Mouse (Mus musculus) neutrophil, adult 5-6 weeks (primary cell): ENCODE data around the gene Apba3. TPM values are rescaled to one million over a fixed set of nuclear protein-coding genes. Genes with fewer than 3 reads are reported as not detected.

Experiments used
- ATAC-seq: fragments of 151-379, 151-347 bp; 2 replicates; pipeline ENCODE4 v1.8.0; 2017; ENCODE audit warnings: mild to moderate bottlenecking, moderate TSS enrichment; ENCODE audit not compliant: insufficient number of reproducible peaks, poor library complexity, low FRiP score, severe bottlenecking; ENCODE audit errors: extremely low read depth
- total RNA-seq: library from RNA; stranded (forward); fragments of 200-1000 nt; gene quantifications from 2 replicates; pipeline ENCODE4 v1.2.3, GENCODE M21; 2017

The Apba3 gene
- total RNA-seq, 1 experiment from 2014 or later, result 24.0 TPM

DNA sequence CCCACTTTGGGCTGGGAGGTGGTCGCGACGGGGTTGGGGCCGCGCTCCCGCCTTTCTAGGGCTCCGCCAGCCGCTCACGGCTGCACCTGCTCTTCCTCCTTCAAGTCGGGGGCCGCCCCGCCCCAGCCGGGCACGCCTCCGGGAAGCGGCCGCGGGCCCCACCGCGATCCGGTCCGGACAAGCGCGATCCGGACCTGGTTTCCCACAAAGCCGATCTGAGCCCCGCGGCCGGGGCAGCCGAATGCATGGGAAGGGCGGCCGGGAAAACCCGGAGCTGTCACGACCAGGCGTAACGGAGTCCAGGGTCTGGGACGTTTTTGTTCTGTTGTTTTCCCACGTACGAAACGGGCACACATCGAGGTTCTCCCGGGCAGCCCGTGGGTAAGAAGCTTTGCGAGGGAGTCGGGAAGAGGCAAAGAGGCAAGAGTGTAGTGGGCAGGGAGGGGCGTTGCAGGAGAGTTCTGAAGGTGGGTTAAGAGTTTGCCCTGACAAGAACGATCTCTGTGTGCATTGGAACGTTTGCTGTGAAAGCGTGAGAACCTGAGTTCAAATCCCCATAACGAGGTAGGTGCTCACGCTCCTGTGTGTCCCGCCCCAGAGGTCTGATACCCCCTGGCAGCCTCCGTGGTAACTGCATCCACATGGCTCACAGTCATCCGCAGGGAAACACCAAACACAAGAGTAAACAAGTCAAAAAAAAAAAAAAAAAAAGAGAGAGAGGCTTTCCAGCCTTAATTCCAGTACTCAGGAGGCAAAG is 19.1 kb downstream of the Apba3 start:
- ATAC-seq, result peak; percentile 72

DNA sequence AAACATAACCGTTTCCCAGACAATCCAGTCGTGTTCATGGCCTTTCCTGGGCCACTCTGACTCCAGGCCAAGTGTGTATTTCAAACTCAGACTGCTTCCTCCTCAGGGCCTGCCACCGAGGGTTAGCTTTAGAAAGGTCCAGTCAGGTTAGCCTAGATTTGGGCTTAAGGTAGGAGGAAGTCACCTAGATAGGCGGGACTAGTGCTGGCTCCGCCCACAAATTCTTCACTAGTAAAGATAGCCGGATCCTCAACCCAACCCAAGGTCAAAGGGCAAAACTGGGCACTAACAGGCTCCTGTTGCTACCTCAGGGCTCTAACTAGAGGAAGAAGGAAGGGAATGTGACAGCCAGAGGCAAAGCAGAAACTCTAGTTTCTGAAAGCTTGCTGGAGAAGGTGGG is 19.8 kb downstream of the Apba3 start:
- ATAC-seq, result no peak

DNA sequence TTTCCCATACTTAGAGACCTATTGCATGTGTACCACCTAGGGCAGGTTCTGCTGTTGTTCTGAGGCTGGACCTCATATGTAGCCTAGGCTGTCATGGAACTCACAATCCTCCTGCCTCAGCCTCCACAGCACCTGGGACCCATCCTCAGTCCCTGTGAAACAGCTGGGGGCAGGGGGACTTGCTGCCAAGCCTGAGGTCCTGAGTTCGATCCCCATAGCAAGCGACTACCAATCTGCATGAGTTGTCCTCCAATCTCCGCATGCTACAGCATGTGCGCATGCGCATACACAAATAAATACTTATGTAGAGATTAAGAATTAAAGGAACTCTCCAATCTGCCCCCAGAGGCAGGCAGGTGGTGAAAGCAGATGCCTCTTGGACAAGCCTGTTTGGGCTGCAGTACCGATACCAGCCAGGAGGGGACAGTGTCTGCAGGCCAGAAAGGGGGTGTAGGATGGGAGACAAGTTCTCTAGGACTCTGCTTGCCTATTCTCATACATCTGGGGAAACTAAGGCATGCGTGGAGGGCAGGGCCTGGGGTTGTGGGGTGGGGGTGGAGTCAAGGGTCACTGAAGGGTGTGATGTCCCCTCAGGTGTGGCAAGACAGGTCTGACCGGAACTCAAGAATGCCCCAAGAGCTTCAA is 20.9 kb downstream of the Apba3 start:
- no peak for ATAC-seq

DNA sequence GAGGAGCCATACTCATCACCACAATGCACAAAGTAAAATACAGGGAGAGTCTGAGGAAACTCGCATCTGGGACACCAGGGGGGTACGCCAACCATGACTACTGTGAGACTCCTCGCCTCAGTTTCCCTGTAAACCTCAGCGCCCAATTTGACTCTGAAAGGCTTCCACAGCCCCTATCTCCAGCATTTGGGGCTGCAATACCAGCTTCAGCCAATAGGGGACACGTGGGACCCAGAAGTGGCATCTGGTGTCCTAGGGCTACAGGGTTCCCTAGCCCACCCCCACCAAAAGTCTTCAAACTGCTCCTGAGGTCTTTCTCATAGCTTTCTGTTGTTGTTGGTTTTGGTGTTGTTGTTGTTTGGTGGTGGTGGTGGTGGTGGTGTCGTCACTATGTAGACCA is 21.8 kb downstream of the Apba3 start:
- ATAC-seq, result no peak

DNA sequence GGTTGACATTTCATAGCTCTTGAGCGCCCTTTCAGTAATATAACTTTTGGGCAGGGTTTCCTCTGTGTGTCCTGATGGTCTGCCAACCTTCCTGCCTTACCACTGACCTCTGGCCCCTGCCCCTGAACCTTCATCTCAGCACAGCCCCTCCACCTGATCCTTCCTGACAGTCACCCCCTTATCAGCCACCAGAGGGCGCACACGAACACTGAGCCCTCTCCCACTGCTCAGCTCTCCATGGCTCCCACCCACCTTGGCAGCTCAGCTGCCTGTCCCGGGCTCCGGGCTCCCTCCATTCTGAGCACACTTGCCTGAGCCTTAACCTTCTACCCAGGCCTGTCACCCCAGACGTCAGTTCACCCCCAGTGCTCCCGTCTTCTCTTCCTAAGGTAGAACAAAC is 22.5 kb downstream of the Apba3 start:
- ATAC-seq, result peak; percentile 13; the same call in 1 of the 2 replicates

DNA sequence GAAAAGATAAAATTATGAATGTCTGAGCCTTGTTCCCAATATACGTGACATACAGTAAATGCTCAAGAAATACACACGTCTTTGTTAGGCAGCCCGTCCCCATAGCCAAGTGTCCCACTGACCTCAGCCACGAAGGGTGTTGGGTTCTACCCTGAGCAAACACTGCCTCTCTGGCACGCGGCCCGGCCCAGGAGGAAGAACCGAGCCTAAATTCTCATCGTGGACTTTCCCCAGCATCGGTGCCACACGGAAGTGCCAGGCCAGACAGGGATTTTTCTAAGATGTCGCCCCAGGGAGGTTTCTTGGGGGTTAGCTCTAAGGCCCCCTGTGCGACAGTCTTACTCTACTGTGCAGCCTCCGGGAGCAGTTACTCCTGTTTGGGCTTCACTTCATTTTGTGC is 23.1 kb downstream of the Apba3 start:
- no peak for ATAC-seq

DNA sequence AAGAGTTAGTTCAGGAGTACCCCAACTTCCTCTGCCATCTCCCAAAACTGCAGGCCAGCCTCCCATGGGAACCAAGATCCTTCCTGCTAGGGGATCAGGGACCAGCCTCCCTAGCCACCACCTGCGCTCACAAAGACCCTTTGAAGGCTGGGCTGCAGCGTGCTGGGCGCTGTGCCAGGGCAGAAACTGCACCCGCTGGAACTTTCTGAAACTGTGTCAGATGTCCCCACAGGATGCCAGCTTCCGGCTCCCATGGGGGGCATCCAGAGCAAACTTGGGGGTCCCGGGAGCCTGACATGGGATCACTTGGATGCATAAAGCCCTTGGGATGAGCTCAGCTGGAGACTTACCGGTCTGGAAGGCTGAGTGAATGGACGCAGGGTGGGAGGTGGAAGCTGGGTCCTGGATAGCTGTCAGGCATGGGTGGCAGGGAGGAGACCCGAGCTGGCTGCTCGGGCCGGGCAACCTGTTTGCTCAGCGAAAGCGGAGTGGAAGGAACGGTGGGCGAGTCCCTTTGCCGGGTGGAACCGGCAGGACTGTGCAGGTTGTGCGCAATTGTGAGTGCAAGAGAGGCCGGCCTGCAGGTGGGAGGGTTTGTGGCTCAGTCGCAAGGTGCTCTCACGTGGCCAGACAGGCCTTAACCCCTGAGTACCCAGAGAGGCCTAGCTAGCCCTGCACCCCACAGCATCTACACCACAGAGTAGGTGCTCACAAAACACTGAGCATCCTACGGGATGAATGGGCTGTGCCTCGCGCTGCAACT is 24.1 kb downstream of the Apba3 start:
- no peak for ATAC-seq

DNA sequence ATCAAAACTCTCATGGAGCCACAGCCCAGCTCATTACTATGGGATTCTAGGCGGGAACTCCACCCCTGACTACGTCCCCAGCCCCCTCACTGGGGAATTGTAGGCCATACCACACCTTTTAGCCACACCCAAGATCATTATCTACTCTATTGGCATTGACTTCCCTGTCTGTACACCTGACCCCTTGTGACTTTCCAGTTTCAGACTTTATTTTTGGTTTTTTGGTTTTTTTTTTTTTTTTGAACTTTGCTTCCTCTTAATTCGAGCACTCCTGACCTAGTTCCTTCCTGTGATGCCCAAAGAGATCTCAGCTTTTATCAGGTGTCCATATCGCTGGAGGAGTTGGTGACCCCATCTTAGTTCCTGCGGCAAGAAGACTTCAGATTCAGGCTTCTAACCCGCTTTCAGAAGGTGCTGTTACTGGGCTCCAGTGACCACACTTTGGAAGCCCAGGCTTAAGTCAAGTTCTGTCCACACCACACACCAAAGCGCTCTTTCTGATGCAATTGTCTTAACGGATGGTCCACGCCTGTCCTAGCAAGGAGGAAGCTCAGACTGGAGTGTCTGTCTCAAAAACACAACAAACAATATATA is 24.8 kb downstream of the Apba3 start, which contains the start of gene Tjp3:
TSS of gene Tjp3 (minus strand) at position 71 of the 594 bp plus-strand sequence.
- ATAC-seq, result no peak

DNA sequence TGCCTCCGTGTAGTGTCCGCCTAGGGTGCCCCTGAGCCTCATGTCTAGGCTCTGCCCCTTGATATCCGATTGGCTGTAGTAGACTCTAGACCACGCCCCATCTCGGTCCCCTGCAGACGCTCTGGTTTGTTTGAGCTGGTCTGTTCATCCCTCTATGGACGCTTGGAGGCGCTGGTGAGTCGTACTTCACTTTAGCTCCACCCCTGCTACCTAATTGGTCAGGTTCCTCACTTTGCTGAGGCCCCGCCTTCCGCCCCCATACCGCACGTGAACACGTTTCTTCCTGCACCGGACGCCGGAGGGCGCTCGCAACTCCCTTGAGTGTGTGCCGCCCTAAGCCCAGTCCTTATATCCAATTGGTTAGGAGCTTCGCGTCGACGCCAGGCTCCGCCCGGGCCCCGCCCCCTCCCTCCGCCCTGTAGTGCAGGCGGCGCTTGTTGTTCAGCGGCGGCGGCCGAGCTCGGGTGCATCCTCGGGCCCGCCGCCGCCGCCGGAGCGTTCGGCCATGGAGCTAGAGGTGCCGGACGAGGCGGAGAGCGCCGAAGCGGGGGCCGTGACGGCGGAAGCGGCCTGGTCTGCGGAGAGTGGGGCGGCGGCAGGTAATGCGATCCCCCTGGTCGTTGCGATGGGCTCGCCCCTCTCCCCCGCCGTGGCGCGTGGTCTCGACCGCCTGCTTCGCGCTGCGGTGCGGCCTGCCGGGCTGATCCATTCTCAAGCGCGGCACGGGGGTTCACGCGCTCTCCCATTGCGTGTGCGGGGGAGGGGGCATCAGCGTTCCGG is 26.0 kb downstream of the Apba3 start, which contains the start of gene Pip5k1c:
TSS of gene Pip5k1c (plus strand) at position 410 of the 780 bp plus-strand sequence.
- peak; percentile 82 for ATAC-seq

DNA sequence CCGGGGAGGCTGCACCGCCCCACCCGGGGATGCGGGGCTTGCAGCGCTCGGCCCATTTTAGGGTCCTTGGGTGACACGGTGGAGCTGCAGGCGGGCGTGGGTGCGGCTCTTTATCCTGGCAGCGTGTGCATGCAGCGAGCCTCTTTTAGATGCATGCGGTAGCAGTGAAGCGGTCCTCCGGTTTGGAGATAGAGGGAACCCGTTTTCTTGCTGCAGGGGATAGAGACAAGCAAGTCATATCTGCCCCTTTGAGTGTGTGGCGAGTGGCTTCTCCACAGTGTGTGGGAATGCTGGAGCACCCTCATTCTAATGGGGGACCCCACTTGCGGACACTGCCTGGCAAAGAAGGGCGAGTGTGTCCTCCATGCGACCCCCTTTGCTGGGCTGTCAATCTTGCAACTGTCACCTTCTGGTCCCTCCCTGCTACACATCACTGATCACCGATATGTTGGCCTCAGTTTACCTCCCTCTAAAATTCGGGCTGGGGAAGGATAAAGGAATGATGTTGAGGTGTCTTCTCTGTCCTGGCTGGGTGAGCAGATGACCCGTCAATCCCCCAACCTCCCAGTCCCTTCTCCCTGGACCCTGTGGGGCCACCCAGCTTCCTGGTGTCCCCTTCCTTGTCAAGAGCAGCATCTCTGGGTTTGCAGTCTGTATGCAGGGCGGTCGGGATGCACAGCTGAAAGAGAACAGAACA is 26.7 kb downstream of the Apba3 start:
- no peak for ATAC-seq

DNA sequence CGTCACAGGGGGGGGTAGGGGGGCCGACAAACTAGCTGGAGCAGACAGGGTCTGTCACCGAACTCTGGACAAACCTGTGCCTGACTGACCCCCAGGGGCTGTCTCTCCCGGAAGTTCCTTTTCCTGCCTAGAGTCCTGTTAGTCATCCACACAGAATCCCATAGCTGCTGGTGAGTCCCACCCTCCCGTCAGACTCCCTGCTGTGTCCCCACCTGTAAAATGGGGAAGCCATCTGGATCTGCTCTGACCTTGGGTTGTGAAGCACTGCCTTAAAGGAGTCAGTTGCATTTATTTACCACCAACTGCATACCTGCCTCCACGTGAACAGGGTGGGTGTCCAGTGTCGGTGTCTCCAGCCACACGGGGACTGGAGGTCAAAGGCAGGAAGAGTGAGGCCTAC is 27.7 kb downstream of the Apba3 start:
- no peak for ATAC-seq

DNA sequence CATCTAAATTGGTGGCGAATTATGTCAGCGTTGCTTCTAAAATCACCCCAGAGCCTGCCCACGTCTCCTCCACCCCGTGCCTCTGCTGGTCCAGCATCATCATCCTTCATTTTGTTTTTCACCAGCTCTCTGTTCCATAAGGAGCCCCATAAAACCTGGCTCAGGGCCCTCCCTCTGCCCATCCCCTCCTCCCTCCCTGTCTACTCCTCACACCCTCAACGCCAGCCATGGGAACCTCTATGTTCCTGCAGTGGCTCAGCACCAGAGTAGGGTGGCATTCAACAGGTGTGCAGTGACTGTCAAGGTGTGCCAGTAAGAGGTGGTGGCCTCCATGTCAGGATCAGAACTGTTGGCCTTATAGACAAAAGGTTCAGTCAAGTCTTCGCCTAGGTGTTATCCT is 28.4 kb downstream of the Apba3 start:
- no peak for ATAC-seq

DNA sequence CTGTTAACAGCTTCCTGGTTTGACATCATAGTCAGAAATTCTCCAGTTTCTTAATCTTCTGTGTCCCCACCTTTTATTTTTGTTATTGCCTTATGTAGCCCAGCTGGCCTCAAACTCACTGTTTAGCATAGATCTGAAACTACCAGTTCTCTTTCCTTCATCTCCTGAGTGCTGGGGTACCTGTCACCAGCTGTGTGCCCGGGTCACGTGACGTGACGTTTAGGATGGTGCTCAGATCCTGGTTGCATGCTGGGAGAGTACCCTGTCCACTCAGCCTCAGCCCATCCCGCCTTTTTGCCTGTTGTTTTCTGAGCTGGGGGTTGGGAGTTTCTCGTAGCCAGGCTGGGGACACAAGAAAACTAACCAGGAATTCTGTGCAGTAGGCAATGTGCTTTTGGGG is 30.5 kb downstream of the Apba3 start:
- ATAC-seq, result no peak

DNA sequence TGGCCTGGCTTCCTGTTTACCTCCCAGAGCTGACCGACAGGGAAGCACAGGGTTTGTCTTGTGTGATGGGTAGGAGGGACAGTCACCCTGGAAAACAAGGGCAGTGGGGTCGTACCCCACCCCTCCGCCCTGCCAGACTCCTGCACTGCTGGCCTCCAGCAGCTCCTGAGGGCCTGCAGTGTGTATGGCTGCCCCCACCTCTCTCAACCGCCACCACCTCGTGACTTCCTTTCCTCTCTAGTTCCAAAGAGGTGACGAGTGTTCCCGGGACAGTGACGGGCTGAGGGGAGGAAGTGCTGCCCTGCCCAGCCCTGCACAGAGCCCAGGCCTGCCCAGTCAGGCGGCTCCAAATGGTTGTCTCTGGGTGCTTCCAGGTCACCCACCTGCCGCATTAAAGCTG is 31.1 kb downstream of the Apba3 start:
- peak; percentile 37 for ATAC-seq

DNA sequence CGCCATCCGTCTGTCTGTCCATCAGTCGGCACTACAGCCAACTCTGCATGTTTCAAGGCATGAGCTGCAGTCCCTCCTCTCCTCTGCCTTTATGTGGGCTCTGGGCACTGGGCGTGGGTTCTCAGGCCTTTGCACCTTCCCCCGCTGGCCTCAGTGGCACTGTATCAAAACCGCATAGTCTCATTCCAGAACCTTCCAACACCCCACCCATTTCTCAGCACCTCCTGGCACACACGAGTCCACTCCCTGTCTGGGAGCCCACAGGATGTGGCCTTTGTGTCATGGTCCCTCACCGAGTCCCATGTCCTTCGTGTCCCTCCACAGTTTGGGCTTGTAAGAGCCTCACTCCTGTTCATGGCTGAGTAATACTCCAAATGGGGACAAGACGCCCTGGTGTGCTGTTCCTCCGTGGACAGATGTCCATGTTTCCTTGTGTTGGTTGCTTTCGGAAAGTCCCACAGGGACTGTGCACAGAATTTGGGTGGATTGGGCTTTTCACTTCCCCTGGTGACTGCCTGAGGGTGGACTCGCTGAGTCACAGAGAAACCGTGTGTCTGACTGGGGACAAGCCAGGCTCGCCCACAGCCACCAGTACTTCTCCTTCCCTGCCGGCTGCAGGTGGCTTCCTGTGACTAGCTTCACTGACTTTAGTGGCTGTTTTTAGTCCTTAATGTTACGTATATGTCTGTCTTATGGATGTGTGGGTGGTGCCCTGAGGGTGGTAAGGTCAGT is 31.8 kb downstream of the Apba3 start:
- ATAC-seq, result peak; percentile 68

DNA sequence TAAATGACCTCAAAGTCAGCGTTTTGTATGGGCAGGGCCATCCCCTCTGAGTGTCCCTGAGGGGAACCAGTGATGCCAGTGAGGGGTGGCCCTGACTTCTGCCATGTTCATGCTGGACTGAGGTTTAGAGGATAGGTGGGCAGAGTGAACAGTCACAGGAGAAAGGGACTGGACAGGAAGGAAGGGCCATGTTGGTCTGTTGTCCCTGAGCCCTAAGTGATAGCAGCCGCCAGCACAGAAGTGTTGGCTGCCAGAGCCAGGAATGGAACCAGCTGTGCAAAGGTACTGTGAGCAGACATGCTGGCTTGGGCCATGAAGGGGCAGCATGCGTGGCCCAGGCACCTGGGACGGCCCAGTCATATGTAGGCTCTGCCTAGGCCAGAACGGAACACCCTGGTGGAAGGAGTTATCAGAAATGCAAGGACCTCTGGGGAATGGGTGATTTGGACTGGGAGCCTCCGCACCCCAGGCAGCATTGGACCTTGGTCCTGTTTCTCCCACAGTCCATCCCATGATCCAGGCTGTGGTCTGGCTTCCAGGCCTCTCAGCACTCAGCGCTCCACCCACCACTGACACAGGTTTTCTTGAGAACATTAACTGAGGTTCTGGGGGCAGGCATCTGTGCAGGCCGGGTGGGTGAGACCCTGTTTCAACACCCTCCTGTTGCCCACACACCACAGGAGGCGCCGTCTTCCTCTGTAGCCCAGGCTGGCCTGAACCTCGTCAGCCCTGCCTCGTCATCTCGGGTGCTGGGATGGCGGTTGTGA is 33.0 kb downstream of the Apba3 start:
- no peak for ATAC-seq

DNA sequence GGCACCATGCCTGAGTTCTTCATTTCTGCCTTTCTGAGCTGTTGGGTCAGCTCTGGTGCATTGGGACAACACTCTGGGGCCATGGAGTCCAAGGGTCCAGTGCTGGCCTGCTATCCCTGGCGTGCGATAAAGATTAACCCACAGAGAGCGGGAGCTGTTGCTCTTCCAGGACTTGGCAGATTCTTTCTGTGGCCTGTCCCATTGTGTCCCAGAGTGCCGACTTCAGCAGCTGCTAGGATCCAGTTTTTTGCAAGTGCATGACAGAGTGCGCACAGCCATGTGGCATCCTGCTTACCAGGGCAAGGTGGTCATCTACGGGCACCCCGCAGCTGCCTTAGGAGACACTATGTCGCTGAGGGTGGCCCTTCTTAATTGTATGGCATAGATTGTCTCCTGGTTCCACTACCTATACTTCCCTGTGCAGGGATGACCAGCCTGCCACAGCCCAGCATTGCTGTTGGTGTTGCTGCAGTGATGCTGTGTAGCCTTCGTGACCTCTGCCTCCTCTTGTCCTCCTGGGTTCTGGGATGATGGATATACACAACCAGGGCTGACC is 33.7 kb downstream of the Apba3 start:
- ATAC-seq, result no peak
